Mouse (Mus musculus) naive thymus-derived CD4-positive, alpha-beta T cell, adult 2 months (primary cell): ENCODE measurements around the gene Gpr156.
A peak's percentile ranks its signal among the peaks of the same experiment; 100 is the strongest.
"Not testable (repeated sequence)": the region's sequence is repeated elsewhere in the genome, so short reads cannot be mapped to it uniquely, and the experiment has no call there.

Experiments used
- DNase-seq: peaks from one replicate; pipeline ENCODE4 v3.0.0-alpha.2; 2011; ENCODE audit warnings: low read depth

The Gpr156 gene

GRCm38 (mm10) chr16:37956751-37957150, 40.5 kb downstream of the Gpr156 start:
- DNase-seq: no peak

DNA sequence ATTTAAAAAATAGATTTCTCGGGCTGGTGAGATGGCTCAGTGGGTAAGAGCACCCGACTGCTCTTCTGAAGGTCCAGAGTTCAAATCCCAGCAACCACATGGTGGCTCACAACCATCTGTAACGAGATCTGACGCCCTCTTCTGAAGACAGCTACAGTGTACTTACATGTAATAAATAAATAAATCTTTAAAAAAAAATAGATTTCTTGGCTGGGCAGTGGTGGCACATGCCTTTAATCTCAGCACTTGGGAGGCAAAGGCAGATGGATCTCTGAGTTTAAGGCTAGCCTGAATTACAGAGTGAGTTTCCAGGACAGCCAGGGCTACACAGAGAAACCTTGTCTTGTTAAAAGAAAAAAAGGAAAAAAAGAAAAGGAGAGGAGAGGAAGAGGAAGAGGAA, 46.4 kb downstream of the Gpr156 start:
- DNase-seq: not testable (repeated sequence)

- DNase-seq: peak; percentile 37
These were observed 47.3 kb downstream of the Gpr156 start for GRCm38 (mm10) chr16:37963331-37964281.

DNA sequence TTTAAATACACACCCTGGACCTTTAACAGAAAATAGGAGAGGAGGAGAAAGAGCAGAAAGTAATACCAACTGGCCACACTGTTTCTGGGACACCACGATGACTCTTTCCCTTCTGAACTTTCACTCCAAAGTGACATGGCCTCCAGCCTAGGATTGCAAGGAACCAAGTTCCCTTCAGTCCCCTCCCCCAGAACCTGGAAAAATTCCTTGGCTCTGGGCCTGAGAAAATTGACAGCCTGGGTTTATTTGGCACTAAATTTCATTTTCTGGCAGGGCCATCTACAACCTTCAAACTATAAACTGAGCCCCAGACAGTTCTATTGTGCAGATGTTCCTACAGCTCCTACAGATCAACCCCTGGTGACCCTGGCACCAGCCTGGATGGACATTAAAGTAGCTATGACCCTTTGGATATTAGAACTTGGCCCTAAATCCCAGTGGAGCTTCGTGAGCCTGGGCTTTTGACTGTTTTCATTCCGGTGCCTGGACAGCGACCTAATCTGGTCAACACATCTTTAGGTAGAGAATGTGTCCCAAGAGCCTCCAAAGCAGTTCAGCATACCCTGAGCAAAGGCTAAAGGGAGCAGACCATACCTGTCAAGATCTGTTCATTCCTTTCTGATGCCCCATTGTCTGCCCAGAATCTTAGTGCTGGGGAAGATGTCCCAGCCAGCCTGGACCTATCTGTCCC, 48.2 kb downstream of the Gpr156 start:
- no peak for DNase-seq

DNA sequence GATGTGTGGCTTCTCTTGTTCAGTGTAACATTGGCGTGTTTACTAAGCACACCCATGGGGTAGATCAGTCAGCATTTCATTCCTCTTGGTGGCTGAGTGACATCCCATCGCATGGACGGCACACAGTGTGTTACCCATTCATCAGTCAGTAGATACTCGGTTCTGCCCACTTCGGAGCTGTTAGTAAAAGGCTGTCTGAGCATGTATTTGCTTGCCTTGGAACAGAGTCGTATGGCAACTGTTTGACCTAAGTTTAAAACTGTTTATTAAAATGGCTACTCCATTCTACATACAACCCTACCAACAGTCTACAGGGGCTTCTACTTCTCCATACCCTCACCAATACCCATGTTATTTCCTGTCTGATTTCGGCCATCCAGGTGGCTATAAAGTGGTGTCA, 50.6 kb downstream of the Gpr156 start:
- DNase-seq: no peak

GRCm38 (mm10) chr16:37967415-37967814, 51.1 kb downstream of the Gpr156 start:
- DNase-seq: no peak

DNA sequence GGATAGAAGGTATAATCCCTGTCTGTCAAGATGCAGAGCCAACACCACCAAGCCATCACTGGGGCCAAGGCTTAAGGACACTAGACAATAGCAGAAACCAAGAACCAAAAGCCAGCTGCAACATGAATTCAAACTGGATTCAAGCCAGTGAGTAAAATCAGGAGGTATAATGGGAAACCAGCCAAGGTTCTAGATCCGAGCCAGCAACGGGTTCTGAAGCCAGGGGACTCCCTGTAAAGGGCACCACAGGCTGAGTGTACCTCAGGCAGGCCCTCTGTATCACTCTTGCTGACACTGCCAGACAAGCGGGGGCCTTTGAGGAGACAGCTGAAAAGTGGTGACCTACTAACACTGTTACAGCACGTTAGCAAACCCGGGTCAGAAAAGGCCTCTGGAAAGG, 55.2 kb downstream of the Gpr156 start:
- DNase-seq: no peak

- no peak for DNase-seq
These were observed 56.1 kb downstream of the Gpr156 start for GRCm38 (mm10) chr16:37972357-37972756.

DNA sequence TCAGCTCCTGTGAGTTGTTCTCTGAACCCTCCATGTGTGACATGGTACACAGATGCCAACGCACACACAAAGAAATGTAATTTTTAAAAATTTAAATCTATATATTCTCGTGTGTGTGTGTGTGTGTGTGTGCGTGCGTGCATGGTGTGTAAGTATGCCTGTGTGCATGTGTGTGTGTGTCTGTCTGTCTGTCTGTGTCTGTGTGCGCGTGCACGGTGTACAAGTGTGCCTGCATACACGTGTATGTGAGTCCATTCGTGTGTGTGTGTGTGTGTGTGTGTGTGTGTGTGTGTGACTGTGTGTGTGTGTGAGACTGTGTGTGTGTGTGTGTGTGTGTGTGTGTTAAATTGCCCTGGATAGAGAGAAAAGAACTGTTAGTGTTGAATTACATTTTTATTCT, 56.9 kb downstream of the Gpr156 start:
- not testable (repeated sequence) for DNase-seq

DNA sequence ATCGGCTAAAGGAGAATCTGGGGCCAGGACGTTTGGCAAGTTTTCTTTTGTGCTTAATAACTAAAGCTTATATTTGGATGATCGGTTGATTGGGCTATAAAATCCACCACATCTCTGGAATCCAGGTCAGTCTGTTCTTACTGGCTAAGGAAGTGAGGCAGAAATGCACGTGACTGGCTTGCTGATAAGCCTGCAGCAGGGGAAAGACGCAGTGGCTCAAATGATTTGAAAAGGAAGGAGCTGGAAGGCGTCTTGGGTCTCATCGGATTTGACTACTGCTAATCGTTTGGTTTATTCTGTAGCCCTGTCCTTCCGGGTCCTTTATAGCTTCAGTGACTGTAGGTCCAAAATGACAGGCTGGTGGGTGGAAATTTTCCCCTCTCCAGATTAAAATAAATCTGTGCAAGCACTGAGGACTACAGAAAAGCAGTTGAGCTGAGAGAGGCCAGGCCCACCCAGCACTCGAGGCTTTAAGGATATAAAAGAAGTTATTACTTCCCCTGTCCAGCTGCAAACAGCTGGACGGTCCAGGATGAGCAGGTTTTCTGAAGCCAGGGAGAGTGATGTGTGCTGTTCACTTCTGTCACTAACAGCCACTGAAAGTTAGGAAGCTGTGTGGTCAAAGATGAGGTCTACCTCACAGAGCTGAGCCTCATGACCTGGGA, 57.7 kb downstream of the Gpr156 start:
- no peak for DNase-seq

- DNase-seq: no peak
These were observed 58.4 kb downstream of the Gpr156 start for GRCm38 (mm10) chr16:37974520-37975340.

DNA sequence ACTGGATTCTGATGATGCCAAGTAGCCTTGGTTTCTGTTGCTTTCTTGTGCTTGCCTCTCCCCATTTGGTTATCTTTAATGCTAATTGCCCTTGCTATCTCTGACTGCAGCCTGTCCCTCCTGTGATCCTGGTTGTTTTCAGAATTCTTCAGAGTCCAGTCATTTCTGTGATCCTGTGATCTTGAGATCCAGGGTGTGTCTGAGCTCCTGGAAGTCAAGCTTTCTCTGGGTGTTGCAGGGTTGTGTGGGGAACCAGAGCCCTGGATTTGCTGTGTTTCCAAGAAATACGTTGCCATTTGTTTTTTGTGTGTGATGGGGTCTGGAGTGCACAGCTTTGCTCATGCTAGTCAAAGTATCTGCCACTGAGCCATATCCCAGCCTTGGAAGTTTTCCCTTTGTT, 65.6 kb downstream of the Gpr156 start:
- DNase-seq: no peak

- DNase-seq: no peak
These were observed 72.0 kb downstream of the Gpr156 start for GRCm38 (mm10) chr16:37988211-37988865.

DNA sequence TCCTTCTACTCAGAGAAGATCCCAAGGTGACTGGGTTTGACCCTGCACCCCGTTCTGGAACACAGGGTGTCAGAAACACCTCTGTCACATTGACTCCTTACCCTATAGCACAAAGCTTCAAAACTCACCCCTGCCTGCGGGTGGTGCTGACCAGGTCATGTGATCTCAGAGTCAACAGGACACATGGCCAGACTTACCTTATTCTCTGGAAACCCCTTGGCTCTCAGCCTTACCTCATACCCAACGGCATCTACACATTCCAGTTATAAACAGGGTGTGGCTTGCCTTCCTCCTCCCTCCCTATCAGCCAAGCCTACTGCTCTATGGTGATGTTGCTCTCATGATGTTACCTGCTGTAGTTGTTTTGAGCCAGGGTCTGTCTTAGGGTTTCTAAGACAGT, 73.5 kb downstream of the Gpr156 start:
- DNase-seq: no peak

- no peak for DNase-seq
These were observed 74.5 kb downstream of the Gpr156 start for GRCm38 (mm10) chr16:37990553-37991344.

GRCm38 (mm10) chr16:37992806-37993205, 76.5 kb downstream of the Gpr156 start:
- no peak for DNase-seq

GRCm38 (mm10) chr16:37994647-37995046, 78.4 kb downstream of the Gpr156 start:
- DNase-seq: peak; percentile 72

DNA sequence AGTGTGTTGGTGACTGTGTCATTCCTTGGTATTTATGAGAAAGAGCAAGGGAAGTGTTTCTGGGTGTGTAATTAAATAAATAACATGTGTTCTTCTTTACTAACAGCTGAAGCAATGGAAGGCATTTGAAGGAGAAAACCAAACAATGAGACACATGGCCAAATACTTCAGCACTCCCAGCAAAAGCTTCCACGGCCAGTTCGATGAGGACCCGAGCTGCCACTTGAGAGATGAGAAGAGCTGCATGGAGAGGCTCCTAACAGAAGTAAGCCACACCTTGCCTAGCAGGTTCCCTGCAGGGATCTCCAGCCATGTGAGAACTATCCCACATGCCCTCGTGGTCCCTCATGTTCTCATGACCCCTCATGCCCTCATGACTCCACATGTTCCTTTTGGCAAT, 81.5 kb downstream of the Gpr156 start:
- DNase-seq: no peak

GRCm38 (mm10) chr16:37999762-38000161, 83.5 kb downstream of the Gpr156 start:
- DNase-seq: no peak

DNA sequence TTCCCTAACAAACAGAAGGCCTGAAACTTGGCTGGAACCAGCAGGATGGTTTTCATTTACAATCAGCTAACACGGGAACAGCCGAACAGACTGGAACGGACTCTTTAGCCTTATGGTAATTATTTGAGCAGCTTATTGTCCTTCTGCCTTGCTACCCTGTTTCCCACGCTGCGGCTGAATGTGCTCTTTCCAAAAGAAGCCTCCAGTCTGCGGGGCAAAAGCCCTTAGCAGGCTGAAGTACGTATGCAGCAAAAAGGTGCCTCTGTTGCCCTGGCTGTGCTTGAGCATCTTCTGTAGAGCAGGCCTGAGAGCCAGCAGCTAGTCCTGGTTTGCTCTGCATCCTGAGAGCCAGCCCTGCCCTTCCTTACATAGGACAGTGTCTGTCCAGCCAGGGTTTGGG, 83.9 kb downstream of the Gpr156 start:
- no peak for DNase-seq
